Mouse (Mus musculus) kidney, adult 11 months (tissue): ENCODE measurements around the gene Erg28.

ENCODE experiments used
- DNase-seq: peaks from one replicate; pipeline ENCODE4 v3.0.0; 2022

Gene Erg28

DNA sequence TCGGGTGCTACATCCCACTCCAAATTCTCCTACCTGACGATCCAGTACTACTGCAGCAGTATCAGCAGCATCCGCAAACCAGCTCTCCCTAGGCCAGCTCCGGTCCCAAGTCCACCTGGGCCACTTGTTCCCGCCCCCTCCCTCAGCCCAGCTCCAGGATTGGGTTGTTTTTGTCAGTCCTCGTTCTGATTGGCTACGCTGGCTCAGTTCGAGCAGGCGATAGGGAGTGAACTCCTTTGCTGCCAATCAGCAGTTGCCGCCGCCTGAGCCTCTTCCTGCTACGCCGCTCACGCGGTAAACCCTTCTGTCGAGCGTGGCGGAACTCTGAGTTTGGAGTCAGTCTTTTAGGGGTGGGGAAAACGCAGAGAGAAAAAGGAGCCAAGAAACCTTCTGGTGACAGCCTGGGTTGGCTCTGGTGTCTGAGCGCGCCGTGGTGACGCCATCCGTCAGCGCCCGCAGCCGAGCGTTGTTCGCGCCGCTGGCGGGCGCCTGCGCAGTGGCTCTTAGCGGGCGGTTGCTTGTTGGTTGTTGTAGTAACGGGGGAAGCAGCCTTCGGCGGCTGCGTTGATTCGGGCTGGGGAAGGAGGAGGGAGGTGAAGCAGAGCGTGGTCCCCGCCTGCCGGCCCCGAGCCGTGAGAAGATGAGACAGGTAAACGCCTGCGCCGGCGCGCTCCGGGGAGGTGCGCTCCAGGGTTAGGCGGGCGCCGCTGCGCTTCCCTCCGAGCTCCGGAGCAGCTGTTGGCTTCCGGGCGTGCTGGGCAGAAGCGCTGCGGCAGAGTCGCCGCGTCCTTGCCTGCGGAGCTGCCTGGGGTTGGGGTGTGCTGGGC is at the start of gene Erg28, which contains the start of gene Ttll5:
TSS of gene Erg28 (minus strand) at position 113 of the 827 bp plus-strand sequence.
TSS of gene Ttll5 (plus strand) at position 222 of the 827 bp plus-strand sequence.
- DNase-seq = peak; percentile 96

DNA sequence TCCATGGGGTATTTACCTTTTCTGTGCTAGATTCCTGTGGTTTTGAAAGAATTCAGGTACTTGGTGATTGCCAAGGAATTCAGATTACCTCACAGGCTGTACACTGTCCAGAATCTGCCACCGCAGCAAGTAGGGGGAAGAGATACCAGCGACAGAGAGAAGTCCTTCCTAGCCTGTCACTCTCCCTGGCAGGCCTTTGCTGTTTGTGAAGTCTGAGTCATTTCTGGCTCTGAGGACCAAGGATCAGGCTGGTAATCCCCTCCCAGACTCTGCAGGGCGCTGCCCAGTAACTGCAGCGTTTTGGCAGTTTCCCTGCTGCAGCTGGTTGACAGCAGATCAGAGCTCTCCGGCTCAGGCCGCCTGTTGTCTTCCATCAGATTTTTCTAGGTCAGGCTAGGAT is 45.1 kb upstream of the Erg28 start:
- no peak for DNase-seq

DNA sequence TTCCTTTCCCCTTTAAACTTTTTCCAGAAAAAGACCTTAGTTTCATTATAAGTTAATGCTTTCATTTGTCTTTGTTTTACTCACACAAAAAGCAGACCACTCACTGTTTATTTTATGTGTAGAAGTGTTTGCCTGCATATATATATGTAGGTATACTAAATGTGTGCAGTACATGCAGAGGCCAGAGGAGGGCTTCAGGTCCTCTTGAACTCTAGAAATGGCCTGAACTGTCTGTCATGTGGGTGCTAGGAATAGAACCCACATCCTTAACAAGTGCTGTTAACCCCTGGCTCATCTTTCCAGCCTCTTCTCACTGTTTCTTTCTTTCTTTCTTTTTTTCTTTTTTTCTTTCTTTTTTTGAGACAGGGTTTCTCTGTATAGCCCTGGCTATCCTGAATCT is 42.8 kb upstream of the Erg28 start:
- DNase-seq = no peak

DNA sequence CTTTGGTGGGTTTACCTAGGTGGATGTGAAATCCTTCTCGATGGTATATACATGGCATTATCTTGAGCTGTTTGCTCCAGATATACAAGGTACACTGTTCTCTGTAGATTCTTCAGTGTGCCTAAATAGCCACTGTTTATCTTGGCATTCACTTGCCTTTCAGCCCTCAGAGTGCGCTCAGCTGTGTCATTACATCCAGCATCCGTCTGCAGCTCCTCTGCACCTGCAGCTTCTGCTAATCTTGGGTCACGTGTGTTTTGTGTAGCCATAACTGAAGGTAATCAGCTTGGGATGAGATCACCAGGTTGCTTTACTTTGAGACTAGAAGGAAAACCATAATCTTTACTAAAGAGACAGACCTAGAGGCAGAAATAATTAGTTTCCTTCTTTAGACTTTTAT is 42.3 kb upstream of the Erg28 start:
- DNase-seq = no peak

DNA sequence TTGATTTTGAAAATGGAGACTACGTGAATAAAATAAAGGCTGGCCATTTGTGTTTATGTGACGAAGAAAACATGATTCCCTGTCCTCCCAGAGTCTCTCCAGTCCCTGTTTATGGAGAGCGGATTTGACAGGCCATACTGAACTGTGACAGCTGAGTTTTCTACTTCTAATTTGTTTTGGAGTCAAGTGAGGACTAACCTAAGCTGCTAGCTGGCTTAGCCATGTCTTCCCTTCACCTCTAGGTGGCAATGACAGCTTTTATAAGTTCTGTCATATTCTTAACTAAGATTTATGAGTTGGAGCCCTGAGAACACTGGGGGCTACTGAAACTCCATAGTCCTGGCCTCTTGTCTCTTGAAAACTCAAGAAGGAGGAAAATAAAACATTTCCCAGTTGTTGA is 41.2 kb upstream of the Erg28 start:
- no peak for DNase-seq

DNA sequence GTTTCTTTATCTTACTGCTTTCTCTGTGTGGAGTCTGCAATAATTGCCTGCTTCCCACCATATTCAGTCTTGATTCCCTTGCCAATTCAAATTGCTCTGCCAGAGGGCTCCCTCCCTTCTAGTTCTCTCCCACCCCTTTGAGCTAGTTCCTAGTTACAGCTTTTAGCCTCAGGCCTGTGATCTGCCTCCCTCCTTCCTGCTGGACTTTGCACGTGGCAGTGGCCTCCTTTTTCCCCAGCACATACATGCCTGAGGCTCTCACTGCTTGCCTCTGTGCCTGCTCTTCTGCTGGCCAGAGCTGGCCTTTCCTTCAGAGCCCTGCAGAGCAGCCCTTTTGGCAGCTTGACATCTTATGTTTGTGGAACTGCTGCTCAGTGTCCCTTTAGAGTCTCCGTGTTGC is 38.2 kb upstream of the Erg28 start:
- DNase-seq = peak; percentile 42

DNA sequence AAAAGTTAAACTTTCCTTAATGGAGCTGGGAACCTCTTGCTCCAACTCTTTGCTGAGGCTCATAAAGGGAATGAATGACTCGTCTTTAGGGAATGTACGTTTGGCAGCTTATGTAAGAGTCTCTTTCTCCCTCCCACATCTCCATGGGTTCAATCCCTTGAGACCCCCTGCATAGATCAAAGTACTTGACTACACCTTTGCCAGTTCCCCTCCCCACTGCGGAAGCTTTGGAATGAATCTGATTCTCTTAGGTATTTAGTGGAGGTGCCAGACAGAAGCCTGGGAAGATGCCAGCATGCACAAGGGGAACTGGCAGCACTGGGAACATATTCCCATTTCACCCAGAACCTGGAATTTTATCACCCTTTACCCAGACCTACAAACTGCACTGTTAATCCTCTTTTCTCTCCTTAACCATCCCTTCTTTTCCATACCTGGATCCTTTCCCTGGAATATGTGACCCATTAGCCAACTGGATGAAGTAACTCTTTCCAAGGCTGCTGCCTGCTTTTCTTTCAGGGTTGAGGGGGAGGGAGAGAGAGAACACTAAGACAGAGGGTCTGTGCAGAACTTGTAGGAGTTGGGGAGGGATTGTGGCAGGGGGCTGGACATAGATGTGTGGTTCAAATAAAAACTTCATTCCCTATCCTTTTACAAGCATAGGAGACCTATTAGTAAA is 35.3 kb upstream of the Erg28 start:
- no peak for DNase-seq

DNA sequence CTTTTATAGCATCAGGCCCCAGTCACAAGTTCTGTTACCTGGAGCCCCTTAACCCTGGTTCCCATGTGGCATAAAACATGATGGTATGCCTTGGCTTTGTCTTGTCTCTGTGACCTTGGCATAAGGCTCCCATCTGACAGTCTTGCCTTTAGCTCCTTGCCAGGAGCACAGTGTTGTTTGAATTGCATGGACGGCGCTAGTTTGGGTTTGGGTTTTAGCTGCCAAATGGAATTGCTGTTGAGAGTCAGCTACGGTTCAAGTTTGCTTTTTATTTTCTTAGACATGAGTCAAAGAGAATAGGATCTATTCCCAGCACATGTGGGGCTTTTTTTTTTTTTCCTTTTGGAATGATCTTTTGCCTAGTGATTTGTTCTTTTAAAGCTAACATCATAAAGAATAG is 34.8 kb upstream of the Erg28 start:
- DNase-seq = no peak

DNA sequence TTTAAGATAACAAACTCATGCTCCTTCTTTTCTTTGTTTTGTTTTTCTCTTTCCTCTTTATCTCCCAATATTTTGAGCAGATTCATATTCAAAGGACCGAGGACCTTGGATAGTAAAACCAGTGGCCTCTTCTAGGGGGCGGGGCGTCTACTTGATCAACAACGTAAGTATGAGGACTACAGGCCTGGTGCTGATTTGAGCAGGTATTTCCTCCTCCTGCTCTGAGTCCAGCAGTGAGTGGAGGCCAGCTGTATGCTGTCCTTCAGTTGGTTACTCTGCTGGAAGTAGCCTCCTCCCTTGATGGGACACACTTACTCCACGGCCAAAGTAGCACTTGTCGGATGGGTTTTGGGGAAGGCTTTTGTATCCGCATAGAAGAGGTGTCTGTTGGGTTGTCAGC is 33.0 kb upstream of the Erg28 start:
- DNase-seq = no peak

DNA sequence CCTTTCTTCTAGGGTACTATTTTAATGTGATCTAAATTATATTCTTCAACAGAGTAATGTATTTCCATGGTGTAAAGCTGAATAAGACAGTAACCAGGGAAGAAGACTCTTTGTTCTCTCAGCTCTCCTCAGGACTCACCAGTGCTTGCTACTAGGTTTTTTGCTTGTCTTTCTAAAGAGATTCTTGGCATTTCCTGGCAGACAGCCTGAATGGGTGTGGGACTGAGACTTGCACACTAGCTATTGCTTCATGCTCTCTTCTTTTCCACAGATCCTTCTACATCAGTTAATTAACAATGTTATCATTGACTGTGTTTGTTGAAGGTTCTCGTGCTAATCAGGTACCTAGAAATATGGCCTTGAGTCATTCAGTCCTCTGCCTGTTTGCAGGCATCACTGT is 29.9 kb upstream of the Erg28 start:
- no peak for DNase-seq

DNA sequence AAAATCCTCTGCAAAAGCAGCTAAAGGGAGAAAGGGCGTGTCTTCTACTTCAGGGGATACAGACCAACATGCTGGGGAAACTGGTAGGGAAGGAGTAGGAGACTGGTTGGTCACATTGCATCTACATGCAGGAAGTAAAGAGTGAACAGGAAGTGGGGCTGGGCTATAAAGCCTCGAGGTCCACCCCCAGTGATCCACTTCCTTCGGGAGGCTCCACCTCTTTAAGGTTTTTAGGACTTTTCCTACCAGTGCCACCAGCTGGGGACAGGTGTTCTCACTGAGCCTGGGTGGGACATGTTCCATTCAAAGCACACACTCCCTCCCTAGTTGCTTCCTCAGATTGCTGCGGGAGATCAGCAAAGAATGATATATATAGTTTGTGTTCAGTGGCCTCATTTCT is 29.5 kb upstream of the Erg28 start:
- DNase-seq = no peak

DNA sequence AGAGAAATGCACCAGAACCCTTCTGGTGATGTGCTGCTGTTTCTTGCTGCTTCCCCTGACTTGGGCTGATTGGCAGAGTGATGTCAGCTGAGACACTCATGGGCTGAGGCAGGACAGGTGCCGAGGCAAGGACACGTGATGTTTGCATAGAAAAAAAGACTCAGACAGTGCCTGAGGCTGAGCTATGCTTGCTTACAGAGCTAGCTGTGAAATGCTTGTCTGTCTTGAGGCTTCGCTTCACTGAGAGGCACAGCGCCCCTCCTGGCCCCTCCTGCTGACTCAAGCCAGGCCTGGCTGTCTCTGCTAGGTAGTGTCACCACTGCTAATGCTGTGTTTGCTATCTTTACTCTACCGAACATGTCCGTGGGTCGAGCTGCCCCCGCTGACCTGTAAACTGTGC is 26.3 kb upstream of the Erg28 start:
- no peak for DNase-seq

DNA sequence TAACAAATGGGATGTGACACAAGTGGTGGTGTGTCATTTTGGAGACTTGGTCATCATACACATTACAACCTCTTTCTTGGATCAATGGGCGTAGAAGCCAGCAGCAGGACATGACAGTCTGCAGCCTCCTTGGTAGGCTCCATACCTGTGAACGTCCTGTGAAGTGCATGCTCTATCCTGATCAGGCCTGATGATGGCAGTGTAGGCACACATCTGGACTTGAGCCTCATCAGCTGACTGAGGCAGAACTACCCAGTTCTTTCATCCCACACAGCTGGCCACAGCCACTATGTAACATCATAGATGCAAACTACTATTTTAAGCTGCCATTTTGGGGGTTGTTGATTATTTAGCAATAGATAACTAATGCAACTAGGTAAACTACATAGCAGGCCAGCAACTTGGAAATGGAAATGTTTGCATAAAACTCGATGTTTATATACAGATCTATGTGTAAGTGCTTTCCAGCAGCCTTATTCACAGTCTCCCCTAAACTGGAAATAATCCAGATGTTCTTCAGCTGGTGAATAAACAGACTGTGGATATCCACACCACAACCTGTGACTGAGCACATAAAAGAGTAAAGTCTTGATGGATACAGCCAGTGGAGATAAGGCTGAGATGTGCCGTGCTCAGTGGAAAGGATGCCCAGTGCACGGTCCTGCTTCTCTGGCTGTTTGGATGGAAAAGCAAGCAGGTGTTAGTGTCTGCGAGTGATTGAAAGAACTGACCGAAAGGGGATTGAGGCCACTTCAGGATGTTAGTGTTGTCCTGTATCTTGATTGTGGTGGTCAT is 24.0 kb upstream of the Erg28 start:
- DNase-seq = peak; percentile 24

DNA sequence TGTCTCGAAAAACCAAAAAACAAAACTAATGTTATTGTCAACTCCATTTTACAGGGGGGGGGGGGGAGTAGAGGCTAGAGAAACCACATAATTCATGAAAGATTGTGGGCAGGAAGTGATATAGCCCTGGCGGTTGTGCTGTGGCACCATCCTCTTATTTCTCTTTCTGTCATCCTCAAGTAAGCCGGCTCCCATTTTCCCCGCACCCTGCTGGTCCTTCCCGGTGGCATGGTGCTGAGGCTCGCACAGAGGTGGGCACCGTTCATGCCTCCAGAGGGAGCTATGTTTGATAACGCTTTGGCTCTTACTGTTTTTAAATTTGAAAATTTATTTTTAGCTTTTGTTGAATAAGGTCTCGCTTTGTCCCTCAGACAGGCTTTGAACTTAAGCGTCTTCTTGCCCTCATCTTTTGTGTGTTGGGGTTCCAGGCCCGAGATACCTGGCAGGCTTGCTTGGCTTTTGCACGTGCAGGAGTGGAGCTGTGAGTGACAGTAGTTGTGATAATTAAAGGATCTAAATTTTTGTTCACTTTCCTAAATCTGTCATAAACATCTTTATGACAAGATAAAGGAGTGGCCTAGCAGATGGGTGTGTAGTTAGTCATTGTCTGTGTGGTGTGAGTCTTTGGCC is 15.1 kb upstream of the Erg28 start:
- no peak for DNase-seq

DNA sequence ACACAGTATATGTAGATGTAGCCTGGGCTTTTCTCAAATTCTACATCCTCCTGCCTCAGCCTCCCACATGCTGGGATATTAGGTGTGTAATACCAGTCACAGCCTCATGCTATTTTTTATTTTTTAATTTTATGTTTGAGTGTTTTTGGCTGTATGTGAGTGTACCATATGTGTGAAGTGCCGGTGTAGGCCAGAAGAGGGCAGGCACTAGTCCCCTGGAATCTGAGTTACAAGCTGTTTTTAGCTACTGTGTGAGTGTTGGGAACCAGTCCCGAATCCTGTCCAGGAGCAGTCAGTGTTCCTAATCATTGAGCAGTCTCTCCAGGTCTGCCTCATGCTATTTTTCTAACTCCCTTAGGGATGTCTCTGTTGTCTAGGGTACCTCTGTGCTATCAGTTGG is 13.4 kb upstream of the Erg28 start:
- no peak for DNase-seq

DNA sequence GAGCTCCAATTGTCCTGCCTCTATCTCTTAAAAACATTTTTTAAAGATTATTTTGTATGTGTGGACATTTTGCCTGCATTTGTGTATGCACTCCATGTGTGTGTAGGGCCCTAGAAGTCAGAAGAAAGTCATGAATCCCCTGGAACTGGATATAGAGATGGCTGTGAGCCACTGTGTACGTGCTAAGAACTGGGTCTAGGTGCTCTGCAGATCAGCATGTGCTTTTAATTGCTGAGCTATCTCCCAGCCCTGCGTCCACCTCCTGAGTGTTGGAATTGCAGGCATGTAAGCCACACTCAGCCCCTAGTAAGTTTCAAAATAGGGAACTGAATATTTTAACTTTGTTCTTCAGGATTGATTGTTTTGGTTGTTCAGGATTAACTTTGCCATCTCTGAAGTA is 10.2 kb upstream of the Erg28 start:
- no peak for DNase-seq

DNA sequence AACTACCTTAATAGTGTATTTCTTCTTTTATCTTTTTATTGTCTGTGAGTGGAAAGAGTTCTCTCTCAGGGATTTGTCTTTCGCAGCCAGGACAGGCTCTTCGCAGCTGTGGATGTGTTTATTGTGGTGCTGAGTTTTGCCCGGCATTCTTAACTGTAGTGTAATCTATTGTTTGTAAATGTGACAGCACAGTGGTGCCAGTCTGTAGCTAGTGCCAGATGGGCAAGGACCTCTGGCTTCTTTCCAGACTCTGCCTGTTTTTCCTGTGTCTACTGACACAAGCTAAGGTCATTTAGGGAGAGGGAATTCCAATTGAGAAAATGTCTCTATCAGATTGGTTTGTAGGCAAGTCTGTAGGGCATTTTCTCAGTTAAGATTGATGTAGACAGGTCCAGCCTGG is 6.3 kb upstream of the Erg28 start:
- DNase-seq = no peak

DNA sequence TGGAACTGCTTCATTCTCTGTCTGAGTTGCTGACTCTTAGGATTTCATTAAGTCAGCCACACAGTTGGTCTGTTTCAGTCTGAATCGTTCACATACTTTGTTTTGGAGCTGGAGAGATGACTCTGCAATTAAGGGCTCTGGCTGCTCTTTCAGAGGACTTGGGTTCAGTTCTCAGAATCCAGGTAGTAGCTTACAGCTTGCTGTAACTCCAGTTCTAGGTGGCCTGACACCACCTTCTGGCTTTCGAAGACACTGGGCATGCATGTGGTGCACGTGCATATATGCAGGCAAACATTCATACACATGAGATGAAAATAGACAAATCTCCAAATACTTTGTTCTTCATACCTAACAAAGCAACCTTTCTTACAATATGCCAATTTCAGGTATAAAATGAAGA is 5.5 kb upstream of the Erg28 start:
- no peak for DNase-seq

DNA sequence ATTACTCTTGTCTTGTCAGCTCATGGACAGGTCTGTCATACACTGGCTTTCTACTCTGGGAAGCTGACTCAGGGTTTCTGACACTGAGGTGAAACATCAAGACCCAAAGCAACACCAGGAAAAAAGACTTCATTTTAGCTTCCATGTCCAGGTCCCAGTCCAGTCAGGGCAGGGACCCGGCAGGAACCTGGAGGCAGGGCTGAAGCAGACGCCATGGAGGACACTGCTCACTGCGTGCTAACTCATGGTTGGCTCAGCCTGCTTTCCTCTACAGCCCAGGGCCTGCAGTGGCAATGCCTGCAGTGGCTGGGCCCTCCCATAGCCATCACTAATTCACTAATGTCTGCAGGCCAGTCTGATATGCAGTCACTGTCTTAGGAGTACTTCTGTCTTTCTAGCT is 4.5 kb upstream of the Erg28 start:
- DNase-seq = no peak

DNA sequence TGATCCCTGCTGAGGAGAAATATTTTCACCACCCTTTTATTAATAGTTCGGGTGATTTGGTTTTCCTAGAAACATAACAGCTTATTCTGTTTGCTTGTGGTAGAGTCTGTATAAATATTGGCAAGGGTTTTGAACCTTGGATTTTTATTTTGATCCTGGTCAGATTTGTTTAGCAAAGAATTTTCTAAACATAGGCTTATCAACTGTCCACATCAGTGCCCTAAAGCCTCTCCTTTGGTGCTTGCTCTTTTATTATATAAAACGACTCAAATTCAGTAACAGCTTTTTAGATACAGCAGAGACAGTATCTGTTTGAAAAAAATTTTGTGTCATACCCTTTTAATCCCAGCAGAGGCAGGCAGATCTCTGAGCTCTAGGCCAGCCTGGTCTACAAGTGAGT is 1.5 kb upstream of the Erg28 start:
- DNase-seq = no peak

DNA sequence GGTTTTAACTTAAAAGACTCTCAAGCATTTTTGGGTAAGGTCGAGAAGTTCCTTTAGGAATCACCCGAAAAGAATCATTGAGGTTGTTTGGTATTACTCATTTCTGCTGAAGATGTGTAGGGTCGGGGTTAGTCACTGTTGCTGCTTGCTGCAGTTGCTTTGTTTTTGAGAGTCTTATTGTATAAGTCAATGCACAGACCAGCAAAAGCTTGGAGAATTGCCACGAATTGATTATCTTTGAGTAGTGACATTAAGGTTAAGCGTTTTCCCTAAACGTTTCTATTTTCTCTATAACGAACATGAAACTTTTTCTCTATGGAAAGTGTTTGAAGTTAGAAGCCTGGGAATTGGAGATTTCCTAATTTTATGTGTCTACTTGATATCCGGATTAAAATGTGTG is 1.0 kb upstream of the Erg28 start:
- no peak for DNase-seq

DNA sequence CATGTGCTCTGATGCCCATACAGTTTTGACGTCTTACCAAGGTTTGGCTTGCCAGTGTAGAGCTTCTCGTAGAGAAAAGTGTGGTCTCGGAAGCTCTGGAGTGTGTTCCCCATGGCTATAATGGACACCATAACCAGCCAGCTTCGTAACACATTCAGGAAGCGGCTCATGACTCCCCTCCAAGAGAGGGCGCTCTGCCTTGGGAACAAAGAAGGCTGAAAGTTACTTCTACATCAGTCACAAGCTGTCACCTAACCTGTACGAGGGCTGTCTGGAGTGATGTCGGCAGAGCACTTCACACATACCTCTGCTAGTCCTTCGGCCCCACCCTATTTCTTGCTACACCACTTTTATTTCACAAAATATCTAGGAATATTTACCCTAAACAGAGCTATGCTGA is 2.3 kb downstream of the Erg28 start:
- DNase-seq = no peak

DNA sequence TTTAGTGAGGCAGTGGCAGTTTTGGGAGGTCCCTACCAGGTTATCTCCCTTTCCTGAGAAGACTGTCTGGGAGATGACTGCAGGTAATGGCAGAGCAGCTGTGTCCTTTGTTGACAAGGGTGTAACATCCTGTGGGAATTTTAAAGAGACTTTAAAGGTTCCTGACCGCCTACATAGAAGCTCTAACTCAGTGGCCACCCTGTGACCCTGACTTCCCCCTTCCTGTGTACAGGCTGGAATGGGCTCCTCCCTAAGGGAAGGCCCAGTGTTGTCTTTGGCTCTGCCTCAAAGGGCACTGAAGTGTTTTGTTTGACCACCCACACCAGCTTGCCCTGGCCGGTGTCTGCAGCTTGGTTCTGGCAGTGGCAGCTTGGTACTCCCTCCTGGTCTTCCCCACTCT is 10.8 kb downstream of the Erg28 start:
- peak; percentile 73 for DNase-seq
